Mouse (Mus musculus) thymus, postnatal 14 days (tissue): ENCODE results near the gene Zfp334.

Experiments used
- DNase-seq: peaks from one replicate; pipeline ENCODE4 v3.0.0; 2021

The Zfp334 gene

GRCm38 (mm10) chr2:165371066-165371465 is 17.0 kb downstream of the Zfp334 start:
- no peak for DNase-seq

GRCm38 (mm10) chr2:165370348-165370747 is 17.7 kb downstream of the Zfp334 start:
- no peak for DNase-seq

DNA sequence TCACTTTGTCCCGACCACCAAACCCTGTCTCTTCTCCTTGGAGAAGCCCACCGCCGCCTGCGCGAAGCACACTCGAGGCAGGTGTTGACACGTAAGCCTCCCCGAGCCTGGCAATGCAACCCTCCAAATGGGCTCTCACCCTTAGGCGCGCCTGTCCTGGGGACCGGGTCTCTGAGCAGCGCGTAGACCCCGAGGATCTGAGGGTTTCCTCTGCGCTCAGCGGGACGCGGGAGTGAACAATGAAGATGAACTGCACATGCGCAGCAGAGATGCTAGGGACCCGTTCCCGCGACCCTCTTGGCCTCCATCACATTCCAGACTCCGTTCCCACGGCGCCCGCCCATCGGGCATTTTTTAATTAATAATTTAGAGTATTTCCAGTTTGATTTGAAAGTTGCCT is 19.6 kb downstream of the Zfp334 start, which contains the start of gene Zfp663:
Zfp663 (minus strand) TSS at position 234 of the 400 bp plus-strand sequence.
- no peak for DNase-seq

GRCm38 (mm10) chr2:165367868-165368439 is 20.1 kb downstream of the Zfp334 start:
- DNase-seq, result peak; percentile 27

GRCm38 (mm10) chr2:165367047-165367520 is 21.0 kb downstream of the Zfp334 start:
- DNase-seq, result peak; percentile 11

GRCm38 (mm10) chr2:165364334-165365091 is 23.5 kb downstream of the Zfp334 start:
- peak; percentile 58 for DNase-seq

DNA sequence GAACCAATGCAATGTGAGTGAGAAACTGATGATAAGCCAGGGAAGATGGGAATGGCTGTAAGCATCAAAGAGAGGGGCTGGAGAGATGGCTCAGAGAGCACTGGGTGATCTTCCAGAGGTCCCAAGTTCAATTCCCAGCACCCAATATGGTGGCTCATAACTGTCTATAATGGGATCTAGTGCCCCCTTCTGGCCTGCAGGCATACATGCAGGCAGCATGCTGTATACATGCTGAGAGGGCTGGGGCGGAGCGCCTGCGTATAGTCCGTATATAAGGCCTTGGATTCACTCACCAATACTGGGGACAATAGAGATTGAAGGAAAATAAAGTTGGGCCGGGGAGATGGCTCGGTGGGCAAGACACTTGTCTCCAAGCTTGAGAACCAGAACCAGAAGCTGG is 24.8 kb downstream of the Zfp334 start:
- DNase-seq, result no peak

GRCm38 (mm10) chr2:165360861-165361260 is 27.2 kb downstream of the Zfp334 start:
- peak; percentile 56 for DNase-seq

DNA sequence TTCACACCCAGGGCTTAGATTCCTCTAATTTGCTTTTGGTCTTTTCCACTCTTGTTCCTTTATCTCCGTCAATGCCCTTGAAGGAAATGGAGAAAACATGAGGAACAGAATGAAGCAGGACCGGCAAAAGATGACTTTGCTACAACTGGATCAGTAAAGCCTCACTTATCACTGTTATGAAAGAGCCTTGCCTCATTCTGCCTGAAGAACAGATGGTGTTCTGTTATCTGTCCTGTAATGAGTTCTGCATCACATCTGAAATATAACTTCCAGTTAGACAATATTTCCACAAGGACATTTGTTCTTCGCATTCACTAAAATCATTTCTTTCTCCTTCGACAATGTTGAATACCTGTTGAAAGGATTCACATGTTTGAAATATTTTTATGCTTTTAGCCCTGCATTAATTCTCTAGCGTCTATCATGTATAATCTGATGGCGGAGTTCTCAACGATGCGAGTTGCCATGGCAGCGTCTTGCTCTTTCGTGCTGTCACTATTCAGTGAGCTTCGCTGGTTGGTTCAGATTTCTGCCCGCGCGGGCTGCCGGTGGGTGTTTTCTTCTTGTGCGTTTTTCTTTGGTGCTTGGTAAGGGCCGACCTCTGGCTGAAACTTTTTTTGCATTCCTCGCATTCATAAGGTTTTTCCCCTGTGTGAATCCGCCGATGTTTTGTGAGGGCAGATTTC is 36.1 kb downstream of the Zfp334 start:
- DNase-seq, result no peak

GRCm38 (mm10) chr2:165349466-165349865 is 38.6 kb downstream of the Zfp334 start:
- no peak for DNase-seq

GRCm38 (mm10) chr2:165346180-165346579 is 41.9 kb downstream of the Zfp334 start:
- DNase-seq, result no peak

DNA sequence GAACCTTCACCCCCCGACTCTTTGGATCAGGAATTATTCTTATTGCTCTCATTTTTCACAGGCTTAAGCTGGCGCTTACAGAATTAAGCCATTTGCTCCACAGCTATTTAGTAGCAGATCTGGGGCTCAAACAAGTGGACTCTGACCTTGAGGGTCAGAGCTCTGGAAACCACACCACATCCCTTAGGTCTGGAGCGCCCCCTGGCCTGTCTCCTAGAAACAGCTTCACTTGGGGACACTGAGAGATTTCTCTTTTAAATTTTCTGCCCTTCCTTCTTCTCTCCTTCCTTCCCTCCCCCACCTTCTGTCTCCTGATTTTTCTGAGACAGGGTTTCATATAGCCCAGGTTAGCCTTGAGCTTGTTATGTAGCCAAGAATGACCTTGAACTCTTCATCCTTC is 50.9 kb downstream of the Zfp334 start:
- peak; percentile 29 for DNase-seq

DNA sequence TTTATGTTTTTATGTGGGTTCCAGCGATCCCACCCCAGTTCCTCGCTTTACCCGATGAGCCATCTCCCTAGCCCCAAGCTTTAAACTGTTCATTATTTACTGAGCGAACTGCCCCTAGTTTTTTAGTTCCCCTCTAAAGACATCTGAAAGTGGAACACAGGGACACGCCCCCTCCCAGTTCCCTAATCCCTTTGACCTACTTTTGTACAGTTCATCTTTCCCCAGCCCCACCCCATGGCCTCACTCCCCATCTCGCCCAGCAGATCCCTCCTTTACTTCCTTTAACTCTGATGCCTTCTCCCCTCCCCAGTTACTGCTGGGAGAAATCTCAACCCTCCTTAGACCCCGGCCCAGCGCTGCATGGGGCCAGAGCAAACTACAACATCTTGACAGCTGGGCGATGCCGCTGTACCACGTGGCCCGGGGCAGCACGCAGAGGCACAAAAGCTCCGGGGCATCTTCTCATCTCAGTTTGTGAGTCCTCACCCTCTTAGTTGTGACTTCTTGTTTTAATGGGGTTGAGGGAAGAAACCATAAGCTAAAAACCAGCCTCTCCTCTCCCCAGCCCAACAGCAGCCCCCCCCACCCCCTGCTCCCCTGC is 55.3 kb downstream of the Zfp334 start:
- no peak for DNase-seq

GRCm38 (mm10) chr2:165329703-165330102 is 58.4 kb downstream of the Zfp334 start:
- no peak for DNase-seq

DNA sequence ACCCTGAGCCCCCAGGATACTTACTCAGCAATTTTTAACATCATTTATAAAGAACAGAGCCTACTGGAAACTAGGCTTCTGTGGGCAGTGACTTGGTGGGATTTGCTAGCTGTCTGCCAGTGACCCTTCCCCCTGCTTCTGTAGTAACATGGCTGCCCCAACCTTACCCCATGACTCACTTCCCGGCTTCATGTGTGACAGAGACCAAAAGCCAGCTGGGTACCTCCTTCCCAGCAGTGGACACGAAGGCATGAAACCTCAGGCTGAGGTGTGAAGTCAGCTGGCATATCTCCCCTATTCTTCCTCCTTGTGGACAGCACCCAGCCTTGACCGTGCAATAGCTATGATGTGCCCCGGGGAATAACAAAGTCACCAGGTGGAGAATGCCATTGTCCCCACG is 59.3 kb downstream of the Zfp334 start:
- no peak for DNase-seq

- DNase-seq, result no peak
These were observed 60.7 kb downstream of the Zfp334 start for GRCm38 (mm10) chr2:165327386-165327785.

DNA sequence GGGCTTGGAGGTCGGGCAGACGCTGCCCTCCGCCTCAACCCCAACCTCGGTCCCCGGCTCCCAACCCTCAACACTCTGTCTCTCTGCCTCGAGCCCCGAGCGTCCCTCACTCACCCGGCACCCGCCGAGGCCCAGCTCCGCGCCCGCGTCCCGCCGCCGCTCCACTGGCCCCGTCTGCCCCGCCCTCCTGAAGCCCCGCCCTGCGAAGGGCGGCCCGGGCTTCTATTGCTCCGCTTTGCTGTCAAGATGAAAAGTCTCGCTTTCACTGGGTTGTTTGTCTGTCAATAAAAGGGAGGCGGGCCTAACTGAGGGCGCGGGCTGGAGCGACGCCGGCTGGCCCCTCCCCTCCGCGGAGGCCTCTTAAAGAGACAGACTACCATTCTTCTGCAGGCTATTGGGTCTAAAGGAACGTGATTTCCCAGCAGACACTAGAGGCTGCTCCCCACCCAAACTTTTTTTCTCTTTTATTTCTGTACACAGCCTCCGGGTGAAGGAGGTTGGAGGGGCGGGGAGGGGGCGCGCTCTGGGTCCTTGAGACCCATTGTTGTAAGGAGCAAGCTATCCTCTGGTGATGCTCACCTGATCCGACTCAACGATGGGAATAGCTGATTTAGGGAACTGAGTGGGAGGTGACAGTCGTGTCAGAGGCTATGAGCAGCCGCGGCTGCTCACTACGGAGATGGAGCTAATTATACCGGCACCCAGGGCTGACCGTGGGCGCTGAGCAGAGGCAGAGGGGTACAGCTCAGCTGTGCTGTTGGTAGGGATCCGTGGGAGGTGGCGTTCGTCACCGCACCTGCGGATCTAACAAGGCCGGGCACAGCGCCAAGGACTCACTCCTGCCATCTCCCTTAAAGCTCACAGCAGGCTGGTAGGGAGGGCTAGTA is 61.5 kb downstream of the Zfp334 start, which contains the start of gene Elmo2:
Elmo2 (minus strand) TSS at position 176 of the 887 bp plus-strand sequence.
- DNase-seq, result peak; percentile 99

DNA sequence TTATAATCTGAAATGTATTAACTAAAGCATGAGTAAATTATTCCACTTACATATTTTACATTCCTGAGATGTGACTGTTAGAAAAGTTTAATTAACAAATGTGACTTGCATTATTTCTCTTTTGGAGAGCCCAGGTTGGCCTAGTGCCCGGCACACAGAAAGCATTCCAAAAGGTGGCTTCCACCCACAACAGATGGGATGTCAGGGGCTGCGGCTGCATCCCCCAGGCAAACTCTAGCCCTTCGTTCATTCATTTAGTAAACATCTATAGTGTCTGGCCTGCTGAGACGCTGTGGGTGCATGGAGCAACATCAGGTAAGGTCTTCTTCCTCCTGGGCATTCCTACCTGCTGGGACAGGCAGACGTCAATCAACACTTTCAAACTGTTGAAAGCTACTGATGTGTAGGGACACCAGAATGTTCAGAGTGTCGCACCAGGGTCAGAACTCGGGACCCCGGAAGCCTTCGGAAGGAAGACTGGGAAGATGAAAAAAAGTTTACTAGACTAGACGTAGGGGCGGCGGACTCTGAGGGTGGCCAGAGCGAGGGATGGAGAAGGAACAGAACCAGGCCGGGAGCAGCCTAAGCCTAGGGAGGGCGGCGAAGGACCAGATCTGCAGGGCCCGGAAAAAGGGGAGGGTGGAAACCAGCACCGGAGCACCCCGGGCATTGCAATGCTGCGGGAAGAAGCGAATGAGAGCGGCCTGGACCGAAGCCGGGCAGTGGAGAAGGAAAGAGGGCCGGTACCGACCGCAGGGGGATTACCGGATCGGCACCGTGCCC is 62.3 kb downstream of the Zfp334 start:
- no peak for DNase-seq
